Mouse (Mus musculus) large intestine, adult 2 months (tissue): ENCODE measurements around the gene Lyst. TPM values are rescaled to one million over a fixed set of nuclear protein-coding genes. Genes with fewer than 3 reads are reported as not detected.
"Not testable (repeated sequence)": the region's sequence is repeated elsewhere in the genome, so short reads cannot be mapped to it uniquely, and the experiment has no call there.

Experiments
- DNase-seq: peaks from one replicate; pipeline ENCODE4 v3.0.0-alpha.2; 2012; ENCODE audit warnings: low read depth, low spot score
- WGBS: fragments of 180-500 bp; shearing (Covaris S2); methylation state at CpG from one replicate; pipeline ENCODE4 v1.1.7; 2018; 5-methylcytosine and 5-hydroxymethylcytosine counted together
- polyA plus RNA-seq: library from polyadenylated mRNA; depleted of rRNA; stranded (reverse); fragments of >200 nt; gene quantifications from 2 replicates; pipeline ENCODE4 v1.2.3, GENCODE M21; 2012

Lyst gene
- polyA plus RNA-seq, 1 experiment: 1.0 TPM

DNA sequence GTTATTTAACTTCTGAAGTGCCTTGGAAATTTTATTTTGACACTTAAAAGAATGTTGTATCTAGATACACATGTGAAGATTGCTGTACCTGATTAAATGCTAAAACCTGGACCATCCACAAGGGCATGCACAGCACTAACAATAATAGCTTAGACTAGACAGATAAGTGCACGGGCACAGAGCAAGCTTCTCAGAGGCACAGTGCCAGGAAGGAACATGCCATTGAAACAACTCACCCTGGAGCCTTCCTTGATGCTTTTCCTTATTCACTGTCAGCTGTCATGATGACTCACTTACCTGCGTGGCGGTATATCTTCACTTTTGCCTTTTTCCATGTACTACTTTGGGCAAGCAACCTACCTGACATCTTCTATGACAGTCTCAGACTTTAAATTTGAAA, 155.7 kb downstream of the Lyst start:
- WGBS: 57% methylated on average over 3 of the region's 3 CpGs
- no peak for DNase-seq

DNA sequence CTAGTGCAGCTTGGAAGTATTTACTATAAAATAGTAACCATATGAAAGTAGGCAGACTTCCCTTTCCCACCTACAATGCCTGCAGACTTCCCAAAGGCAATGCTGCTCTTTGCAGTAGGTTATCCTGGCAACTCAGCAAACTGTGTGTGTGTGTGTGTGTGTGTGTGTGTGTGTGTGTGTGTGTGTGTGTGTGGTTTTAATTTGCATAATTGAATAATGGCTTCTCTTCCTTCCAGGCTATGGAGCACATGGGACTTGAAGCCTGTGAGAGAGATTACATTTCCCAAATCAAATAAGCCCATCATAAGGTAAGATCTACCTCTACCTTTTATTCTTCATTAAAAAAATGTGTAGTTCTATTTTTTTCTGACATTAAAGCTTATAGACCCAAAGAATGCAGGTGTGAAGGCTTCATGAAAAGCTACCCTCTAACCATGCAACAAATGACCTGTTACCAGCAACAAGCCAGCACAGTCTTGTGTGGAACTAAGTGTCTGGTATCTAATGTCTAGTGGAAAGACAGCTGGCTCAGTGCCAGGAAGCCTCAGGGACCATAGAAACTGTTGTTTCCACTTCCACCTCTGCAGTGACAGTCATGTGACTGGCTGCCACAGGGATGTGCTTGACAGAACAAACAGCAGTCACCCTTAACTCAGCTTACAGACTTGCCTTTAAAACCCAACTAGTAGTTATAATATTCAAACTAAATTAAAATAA, 185.7 kb downstream of the Lyst start:
- DNase-seq: no peak

DNA sequence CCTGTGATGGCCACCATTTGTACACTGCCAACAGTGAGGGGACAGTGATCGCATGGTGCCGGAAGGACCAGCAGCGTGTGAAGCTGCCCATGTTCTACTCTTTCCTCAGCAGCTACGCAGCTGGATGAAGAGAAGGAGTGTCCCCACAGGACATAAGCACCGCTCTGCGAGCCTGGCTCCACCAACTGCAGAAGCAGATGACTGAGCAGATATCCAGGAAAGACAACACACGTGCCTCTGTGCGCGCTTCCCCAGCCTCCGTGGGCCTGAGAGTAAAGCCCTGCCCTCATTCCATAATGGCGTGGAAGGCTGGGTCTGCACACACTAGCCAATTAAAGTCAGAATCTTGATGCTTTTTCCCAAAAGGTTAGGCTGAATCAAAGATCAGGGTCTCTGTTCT, 186.9 kb downstream of the Lyst start:
- DNase-seq: no peak
- WGBS: 94% methylated on average over 11 of the region's 11 CpGs

DNA sequence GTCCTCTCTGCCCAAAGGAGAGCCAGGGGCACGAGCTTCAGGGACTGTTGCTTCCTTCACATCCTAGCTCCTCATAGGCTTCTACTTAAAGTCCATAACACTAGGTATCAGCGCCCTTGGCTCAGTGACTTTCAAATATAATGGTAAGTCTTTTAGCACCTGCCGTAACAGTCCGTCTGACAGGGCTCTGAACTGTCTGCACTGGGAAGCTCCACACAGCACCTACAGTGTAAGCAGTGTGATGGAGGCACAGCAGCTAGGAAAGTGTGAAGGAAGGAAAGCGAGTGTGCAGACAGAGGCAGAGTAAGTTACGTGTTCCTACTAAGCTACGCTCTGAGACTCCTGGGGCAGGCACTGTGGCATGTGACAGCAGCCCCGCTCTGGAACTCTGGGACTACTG, 187.5 kb downstream of the Lyst start:
- 92% methylated on average over 8 of the region's 8 CpGs for WGBS
- DNase-seq: no peak

DNA sequence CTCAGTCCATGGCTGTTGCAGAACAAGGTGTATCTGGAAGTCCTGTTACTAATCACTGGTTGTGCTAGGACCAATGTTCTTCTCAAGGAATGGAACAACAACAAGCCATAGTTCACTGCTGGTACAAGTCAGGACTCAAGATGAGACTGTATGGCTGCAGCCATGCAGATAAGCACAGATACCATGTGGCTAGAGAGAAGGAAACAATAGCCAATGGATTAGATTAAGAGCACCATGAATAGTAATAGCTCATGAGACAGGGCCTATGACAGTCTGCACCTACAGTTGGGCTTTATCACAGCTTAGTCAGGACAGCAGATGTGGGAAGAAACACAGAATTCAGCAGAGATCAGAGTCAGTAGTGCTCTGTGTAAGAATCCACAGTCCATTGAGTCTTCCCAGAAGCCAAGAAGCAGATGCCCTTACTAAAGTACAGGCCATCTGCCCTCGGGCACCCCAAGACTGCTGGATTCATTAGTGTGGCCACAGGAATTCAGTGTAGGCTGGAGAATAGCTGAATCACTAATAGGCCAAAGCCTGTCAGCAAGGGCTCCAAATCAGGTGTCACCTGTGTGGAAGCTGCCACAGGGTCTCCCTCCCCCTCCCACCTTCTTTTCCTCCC, 188.8 kb downstream of the Lyst start:
- WGBS: 86% methylated on average over 1 of the region's 1 CpGs
- no peak for DNase-seq

DNA sequence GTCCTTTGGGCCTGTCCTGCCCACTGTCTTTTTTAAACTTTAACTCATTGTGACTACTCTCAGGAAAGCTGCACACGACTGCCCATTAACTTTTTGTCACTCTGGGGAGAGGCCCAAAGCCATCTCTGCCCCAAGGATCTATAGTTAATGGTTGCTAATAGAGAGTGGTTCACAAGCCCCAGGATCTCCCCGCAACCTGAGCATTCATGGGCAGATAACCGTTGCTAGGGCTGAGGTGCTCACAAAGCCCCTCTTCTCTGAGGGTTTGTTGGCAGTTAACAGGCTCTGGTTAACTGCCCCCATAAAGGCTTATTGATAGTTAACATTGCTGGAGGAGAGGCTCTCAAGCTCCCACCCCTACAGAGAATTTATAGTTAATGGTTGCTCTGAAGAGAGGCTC, 190.1 kb downstream of the Lyst start:
- WGBS: 54% methylated on average over 3 of the region's 3 CpGs
- no peak for DNase-seq

DNA sequence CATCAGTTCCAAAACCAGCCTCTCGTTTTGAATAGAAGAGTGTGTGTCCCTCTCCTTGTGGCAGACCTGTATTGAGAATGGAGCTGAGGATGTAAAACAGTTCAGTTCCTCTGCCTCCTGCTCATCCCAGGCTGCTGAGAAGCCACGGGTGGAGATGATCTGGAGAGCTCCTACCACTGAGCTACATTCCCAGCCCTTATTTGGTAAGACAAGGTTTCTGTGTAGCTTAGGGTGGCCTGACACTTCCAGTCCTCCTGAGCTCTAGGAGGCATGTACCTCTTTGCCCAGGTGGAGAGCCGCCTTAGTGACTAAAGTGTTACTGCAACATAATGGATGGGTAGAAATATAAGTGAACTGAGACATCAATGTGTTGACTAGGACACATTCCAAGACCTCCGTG, 190.8 kb downstream of the Lyst start:
- no peak for DNase-seq
- 52% methylated on average over 4 of the region's 4 CpGs for WGBS

DNA sequence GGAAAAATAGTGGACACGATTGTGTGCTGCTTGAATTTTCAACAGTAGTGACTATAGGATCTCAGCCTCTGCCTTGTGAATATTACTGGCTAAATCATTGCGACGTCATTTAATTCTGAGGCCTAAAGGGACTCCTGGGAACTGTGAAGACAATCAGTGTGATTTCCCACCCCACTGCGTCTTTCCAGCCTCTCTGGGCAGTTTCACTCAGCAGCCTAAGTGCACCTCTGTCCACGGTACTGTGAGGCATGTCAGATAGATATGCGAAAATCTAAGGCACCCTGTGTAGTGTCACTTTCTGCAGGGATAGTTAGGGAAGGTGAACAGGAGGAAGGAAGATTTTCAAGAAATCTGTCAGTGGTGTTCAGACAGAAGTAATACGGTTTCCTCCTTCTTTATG, 193.1 kb downstream of the Lyst start:
- 45% methylated on average over 7 of the region's 7 CpGs for WGBS
- no peak for DNase-seq

DNA sequence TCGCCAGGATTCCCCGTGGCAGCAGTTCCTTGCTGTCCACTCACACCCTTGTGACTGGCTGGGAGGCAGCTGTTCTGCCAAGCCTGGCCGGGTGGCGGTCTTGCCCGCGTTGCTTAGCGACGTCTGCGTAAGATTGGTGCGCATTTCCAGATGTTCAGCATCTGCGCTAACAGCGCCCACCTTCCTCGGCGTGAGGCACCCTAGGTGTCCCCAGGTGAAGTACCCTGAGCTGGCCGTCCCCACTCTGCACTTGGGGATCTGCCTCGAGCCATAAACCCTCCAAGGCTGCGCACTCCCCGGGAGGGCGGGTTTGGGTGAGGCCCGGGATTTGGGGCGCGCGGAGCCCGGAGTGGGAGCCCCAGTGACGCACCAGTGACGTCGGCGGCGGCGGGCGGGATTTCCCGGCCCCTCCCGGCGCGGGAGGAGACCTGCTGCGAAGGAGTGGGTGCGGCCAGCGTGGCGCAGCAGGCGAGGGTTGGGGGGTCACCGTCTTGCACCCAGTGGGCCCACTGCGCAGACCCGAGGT, 193.8 kb downstream of the Lyst start, which contains the start of gene Gng4:
Gene Gng4, plus strand, starts transcription at position 166 of the 526 bp plus-strand sequence.
- DNase-seq: no peak
- WGBS: under 1% methylated on average over 43 of the region's 43 CpGs

DNA sequence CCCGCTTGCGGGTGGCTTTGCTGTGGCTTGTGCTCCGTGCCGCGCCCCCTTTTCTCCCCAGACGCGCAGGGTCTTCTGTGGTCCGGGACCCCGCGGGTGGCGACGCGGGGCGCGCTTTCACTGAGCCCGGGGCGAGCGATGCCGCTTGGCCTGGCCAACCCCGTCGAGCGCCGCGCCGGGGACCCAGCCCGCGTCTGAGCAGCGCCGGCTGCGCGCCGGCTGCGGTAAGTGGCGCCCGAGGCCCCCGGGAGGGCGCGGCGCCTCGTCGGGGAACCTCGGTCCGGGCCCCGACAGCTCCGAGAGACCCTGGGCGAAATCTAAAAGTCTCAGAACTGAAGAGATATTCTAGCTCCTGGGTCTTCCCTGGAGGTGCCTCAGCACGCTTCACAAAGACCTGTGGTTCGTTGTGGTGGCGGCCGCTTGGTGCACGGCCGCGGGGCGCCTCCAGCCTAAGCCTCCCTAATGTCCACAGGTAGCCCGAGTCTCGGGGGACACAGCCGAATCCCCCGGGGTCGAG, 194.3 kb downstream of the Lyst start:
- WGBS: under 1% methylated on average over 59 of the region's 59 CpGs
- DNase-seq: no peak

DNA sequence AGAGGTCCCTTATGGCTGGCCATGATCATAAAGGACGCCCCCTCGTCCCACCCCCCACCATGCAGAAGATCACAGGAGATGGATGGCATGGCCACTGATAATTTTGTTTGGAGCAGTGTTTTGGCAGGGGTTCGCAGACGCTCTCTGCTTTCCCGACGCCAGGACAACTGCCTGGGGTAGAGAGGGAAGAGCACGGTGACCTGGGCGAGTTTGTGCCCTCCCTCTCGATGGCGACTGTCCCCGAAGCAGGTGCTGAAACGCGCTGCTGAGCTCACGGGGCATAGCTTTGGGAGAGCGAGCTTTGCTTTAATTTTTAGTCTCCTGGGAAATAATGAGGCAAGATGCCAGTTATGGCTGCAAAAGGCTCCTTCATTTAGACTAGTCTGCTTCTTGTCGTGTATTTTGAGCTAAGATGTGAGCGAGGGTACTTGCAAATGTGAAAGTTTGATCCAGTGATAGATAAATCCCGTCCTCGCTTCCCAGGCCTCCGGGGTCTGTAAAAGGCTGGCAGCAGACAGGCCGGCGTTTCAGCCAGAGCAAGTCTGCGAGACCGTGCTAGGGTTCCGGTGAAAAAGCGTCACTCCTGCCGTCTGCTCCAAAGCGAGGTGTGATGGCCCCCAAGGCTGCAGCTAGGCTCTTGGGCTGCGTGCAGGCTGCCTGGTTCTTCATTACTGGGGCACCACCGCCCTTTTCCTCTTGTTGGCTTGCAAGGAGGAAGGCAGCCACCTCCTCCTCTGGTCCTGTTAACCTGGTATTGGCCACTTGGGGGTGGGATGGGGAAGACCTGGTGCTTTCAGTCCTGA, 195.0 kb downstream of the Lyst start:
- 4% methylated on average over 30 of the region's 30 CpGs for WGBS
- DNase-seq: no peak

DNA sequence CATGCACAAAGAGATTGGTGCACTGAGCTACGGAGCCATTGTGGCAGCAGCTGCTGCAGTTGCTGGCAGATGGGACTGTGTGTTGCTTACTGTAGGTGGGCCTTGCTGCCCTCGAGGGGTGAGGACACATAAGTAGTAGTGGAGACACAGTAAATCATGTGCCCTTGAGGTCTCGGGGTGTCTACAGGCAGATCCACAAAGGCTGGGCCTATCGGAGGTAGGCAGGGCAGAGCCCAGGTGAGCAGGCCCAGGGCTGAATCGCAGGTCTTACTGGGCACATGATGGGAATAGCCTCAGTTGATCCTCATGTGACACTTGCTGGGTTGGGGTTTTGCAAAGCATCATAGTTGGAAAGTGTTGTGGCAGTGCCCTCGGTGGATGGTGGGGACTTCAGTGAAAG, 196.8 kb downstream of the Lyst start:
- WGBS: 78% methylated on average over 6 of the region's 6 CpGs
- no peak for DNase-seq

DNA sequence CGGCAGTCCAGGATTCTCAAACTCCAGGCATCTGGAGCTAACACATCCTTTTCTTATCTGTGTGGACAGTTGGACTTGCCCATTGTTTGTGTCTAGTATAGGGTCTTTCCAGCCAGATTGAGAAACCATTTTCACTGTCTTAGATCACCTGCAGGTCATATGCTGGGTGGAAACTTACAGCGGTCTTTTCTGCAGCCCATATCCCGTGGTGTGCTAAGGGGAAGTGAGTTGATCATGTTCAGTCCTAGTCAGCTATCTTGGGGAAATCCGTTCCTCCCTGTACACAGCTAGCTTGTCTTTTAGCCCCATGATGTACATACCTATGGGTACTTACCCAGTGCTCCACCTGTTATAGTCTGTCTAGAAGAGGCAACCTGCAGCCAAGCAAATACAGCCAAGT, 197.9 kb downstream of the Lyst start:
- 87% methylated on average over 4 of the region's 4 CpGs for WGBS
- DNase-seq: no peak

DNA sequence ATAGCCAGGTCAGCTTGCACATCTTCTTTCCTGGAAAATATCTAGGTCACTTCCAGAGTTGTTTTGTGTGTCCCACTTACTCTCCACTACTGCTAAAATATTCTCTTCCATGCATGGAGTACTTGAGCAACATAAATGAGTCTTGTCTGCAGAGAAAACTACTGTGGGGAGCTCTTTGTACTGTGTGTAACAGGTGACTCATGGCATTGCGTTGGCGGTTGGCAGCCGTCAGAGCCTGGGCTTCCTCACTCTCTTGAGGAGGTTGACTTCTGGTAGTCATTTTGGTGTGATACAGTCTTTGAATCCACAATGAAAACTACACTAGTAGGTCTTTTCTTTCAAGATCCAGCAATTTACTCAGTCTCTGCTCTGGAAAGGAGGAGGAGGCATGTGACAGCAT, 201.8 kb downstream of the Lyst start:
- DNase-seq: no peak
- WGBS: 86% methylated on average over 3 of the region's 3 CpGs

DNA sequence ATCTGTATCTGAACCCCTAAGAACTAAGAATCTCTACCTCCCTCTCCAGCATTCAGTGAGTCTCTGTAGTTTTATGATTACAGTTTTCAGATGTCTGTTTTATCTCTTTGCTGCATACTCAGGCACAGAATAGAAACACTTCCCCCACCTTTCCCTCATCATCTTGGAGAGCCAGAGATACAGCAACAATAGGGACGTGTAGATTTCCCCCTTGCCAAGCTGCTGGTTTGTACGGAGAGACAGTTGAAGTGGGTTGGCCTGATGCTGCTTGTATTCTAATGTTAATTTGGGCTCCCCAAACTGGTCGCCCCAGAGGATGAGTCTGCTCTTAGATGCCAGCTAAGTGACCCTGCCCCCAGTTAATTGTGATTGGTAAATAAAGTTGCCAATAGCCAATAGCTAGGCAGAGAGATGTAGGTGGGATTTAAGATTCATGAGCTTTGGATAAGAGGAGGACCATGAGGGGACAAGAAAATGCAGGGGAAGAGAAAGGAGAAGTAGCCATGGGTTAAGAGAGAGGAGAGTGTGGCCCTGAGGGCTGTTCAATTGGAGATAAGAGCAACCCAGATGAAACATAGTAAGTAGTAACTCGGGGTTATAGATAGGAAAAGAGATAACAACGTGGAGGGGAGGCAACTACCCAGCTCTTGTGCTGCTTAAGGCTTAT, 205.1 kb downstream of the Lyst start:
- DNase-seq: no peak
- WGBS: 38% methylated on average over 5 of the region's 5 CpGs

DNA sequence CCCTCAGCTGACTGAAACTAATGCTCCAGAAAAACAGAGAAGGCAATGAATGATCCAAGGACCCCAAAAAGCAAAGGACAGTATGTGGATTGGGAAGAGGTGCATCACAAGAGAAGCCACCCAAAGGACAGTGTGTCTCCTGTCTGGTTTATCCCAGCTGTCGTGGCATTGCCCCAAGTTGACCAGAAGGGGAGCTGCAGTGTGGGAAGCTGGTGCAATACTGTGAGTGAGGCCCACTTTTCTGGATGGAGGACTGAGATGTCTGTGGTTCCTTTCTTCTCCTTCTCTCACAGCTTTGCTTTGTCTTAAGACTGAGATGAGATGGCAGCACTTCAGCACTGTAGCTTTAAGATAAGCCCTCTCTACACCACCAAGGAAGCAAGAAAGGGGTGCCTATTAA, 205.9 kb downstream of the Lyst start:
- 88% methylated on average over 1 of the region's 1 CpGs for WGBS

DNA sequence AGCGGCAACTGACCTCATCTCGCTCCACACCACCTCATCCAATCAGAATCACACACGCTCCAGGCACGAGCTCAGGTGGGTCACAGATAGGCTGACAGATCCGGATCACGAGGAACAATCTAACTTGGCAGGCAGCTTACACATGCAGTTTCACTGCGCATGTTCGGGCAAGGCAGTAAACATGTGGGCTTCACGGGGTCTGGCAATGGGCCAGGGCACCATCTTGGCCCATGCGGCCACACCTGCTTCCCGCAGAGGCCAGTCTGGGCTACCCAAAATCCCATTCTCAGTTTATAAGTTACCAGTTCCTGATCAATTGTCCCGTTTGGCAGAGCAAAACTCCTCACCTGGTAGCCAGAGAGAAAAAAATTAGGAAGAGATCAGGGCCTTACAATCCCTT, 207.6 kb downstream of the Lyst start:
- WGBS: 81% methylated on average over 12 of the region's 12 CpGs
- DNase-seq: not testable (repeated sequence)

More for the DNA sequence above, 205.9 kb downstream of the Lyst start:
- DNase-seq: no peak

DNA sequence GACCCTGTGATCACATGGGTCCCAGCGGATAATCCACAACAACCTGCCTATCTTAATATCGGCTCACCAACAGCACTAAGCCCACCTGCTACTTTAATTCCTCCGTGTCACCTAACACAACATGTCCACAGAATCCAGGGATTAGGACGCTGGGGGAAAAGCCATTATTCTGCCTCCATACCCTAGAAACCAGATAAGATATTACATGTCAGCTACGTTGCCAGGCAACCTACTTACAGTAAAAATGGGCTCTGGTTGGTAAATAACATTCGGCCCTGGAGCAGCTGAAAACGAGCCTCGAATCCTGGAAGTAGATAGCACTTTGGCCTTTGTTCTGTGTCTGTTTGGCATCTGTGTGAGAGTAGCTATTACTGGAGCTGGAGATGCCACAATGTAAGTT, 208.6 kb downstream of the Lyst start:
- WGBS: 74% methylated on average over 8 of the region's 8 CpGs
- DNase-seq: no peak

DNA sequence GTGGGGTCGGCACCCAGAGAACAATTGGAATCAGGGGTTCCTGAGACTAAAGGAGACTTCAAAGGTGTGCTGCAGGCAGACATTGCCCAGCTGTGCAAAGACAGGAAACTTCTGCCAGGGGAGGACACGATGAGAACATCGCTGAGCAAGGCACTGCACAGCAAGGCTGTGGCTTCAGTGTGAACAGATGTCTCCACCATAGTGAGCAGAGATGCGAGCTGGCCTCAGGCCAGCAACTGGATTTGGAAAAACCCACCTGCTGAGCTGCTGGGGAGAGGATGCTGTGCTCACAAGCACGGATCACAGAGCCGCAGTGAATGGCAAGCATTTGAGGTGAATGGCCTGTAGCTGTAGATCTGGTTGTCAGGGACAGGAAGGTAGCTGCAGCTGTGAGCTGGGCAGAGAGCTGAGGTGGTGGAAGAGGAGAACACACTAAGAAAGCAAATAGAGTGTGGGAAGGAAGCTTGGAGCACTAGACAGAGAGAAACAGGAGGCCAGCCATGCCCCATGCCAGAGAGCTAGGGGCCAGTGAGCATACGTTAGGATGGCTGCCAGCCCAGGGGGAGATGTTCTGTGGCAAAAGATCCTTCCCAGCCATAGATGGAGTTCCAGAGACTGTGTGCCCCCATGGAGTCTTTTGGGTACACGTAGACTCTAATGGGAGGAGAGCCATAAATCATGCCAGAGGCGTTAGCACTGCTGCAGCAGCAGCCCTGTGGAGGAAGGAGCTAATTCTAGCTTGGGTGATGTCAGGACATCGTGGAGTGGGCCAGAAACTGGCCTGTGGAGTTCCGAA, 218.3 kb downstream of the Lyst start:
- DNase-seq: no peak
- 21% methylated on average over 11 of the region's 11 CpGs for WGBS
